Mouse (Mus musculus): ENCODE results near the gene Slc35f3.

- TF ChIP-seq POLR2A (IDR thresholded peaks at IDR 0.05; ENCODE audit: low read depth, low read length) (no peak), CTCF (IDR thresholded peaks at IDR 0.05; ENCODE audit: borderline replicate concordance, insufficient read depth, low read length) (no peak)
These were observed 47.9 kb upstream of the Slc35f3 start for GRCm38 (mm10) chr8:126250486-126250885.

Measured in embryonic fibroblast, embryonic 13.5 days (primary cell).